Mouse (Mus musculus) limb, embryonic 15.5 days (tissue): ENCODE data around the gene Cd72. TPM values are rescaled to one million over a fixed set of nuclear protein-coding genes. Genes with fewer than 3 reads are reported as not detected.

Experiments
- ATAC-seq: fragments of 200-750 bp; cut with Nextera tagmentation; 2 replicates; pipeline ENCODE4 v1.8.0; 2017; ENCODE audit warnings: low read depth, moderate TSS enrichment; ENCODE audit not compliant: insufficient number of reproducible peaks, low FRiP score, low TSS enrichment
- H3K27ac ChIP-seq: fragments of 300-500 bp; sonication (generic); 2 replicates; pipeline ENCODE4 v1.5.1; 2015; ENCODE audit warnings: moderate library complexity, mild to moderate bottlenecking, inconsistent platforms
- H3K27me3 ChIP-seq: fragments of 300-500 bp; sonication (generic); 2 replicates; pipeline ENCODE4 v1.6.1; 2015; ENCODE audit warnings: inconsistent platforms
- H3K36me3 ChIP-seq: fragments of 300-500 bp; sonication (generic); 2 replicates; pipeline ENCODE4 v1.6.1; 2015; ENCODE audit warnings: inconsistent platforms
- H3K4me1 ChIP-seq: fragments of 300-500 bp; sonication (generic); 2 replicates; pipeline ENCODE4 v1.6.1; 2015; ENCODE audit warnings: inconsistent platforms
- H3K4me2 ChIP-seq: fragments of 300-500 bp; sonication (generic); 2 replicates; pipeline ENCODE4 v1.6.1; 2015; ENCODE audit warnings: mild to moderate bottlenecking, inconsistent platforms
- H3K4me3 ChIP-seq: fragments of 300-500 bp; sonication (generic); 2 replicates; pipeline ENCODE4 v1.5.1; 2015; ENCODE audit warnings: mild to moderate bottlenecking, inconsistent platforms
- H3K9ac ChIP-seq: fragments of 300-500 bp; sonication (generic); 2 replicates; pipeline ENCODE4 v1.6.1; 2015; ENCODE audit warnings: inconsistent platforms
- H3K9me3 ChIP-seq: fragments of 300-500 bp; sonication (generic); 2 replicates; pipeline ENCODE4 v1.6.1; 2016; ENCODE audit warnings: inconsistent platforms
- WGBS: fragments of 180-500 bp; shearing (Covaris S2); methylation state at CpG from one replicate; pipeline ENCODE4 v1.1.7; 2015; 5-methylcytosine and 5-hydroxymethylcytosine counted together
- polyA plus RNA-seq: library from polyadenylated mRNA; unstranded; fragments of >200 nt; fragmentation: Nextera tagmentation; extraction: Ambion mirVana; gene quantifications from 2 replicates; pipeline ENCODE4 v1.2.1, GENCODE M21; 2015

Gene Cd72
- polyA plus RNA-seq, result 4.1 and 4.2 TPM in 2 replicates

DNA sequence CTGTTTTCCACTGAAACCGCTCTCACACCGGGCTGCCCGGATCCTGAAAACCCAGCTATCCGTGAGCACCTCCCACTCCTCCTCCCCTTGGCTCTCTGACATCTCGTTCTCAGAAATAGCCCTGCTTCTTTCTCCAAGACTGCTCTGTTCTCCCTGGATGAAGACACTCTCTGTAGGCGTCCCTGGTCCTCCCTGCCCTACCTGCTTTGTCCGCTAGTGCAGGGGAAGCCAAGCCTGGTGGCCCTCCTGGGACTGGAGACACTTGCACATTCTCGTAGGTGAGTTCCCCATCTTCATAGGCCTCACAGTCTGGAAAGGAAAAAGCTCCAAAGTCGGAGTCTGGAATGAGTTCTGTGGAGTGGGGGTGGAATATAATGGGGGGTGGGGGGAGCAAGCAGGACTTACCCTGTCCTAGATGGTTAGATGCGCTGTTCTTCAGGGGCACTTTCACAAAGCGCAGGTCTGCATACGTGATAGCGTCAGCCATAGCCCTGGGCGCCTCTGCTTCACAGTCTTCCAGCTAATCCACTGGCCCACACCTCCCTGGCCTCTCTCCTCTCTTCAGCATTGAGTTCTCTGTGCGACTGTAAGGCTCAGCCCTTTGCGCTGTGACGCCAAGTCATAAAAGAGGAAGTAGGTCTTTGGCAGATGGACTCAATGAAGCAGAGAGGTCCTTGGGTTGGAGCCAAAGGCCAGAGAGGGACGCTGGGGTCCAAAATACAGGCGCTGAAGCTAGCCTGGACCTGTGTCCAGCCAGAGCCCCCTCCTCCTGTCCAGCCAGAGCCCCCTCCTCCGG lies at the start of gene Cd72:
Cd72 (minus strand) TSS at position 588 of the 796 bp plus-strand sequence.
- Histone ChIP-seq H3K4me2 (peak within 1 kb of the TSS; percentile 44), H3K36me3 (no peaks in the 10 kb centered on the region), H3K4me1 (peaks cover 22% of the 10 kb centered on the region), H3K27ac (no peak within 1 kb of the TSS), H3K27me3 (peaks cover 30% of the 10 kb centered on the region), H3K9me3 (no peaks in the 10 kb centered on the region), H3K9ac (no peak within 1 kb of the TSS), H3K4me3 (peak within 1 kb of the TSS; percentile 22)
- 27% methylated on average over 20 of the region's 20 CpGs for WGBS
- ATAC-seq, result no peak

DNA sequence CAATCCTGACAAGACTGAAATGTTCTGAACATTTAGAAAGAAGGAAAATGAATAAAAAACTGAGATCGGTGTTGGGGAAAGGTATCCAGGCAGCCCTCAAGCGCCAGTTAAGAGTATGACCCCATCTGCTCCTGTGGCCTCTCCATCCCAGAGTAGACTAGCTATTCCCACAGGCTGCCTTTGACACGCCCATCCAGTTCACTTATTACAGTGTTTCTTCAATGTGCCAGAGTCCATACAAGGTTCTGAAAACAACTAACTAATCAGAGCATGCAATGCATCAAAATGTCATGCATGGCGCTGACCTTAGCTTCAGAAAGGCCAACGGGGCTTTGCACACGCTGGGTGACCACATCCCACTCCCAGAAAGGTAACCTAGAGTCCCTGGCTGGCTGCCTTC lies 49.1 kb upstream of the Cd72 start:
- no peaks in the 10 kb centered on the region for H3K9me3 ChIP-seq
- H3K4me3 ChIP-seq, result no peak overlapping the region
- H3K36me3 ChIP-seq, result no peaks in the 10 kb centered on the region
- H3K4me1 ChIP-seq, result peaks cover 41% of the 10 kb centered on the region
- ATAC-seq, result no peak
- no peak overlapping the region for H3K9ac ChIP-seq
- H3K27ac ChIP-seq, result no peak overlapping the region
- 78% methylated on average over 6 of the region's 6 CpGs for WGBS
- H3K27me3 ChIP-seq, result no peaks in the 10 kb centered on the region; the same call in 1 of the 2 replicates
- no peak overlapping the region for H3K4me2 ChIP-seq

DNA sequence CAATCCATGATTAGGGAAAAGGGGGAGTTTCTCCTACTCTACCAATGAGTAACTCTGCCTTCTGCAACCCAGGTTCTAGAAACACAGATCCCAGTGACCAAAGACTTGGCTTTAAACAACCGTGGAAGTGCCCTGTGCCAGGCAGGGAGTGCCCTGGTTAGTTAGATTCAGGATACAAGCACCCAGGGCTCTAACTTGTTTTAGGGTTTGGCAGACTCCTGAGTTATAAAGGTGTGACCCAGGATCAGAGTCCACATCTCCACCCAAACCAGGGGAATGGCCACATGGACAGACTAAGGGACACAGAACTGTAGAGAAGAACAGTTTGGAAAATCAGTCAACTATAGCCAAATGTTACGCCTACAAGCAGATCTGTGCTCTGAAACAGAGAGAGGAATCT lies 48.6 kb upstream of the Cd72 start:
- H3K36me3 ChIP-seq, result no peaks in the 10 kb centered on the region
- ATAC-seq, result no peak
- WGBS, result 74% methylated on average over 2 of the region's 2 CpGs
- no peaks in the 10 kb centered on the region; the same call in 1 of the 2 replicates for H3K27me3 ChIP-seq
- H3K4me2 ChIP-seq, result no peak overlapping the region
- no peaks in the 10 kb centered on the region for H3K9me3 ChIP-seq
- H3K9ac ChIP-seq, result no peak overlapping the region
- H3K27ac ChIP-seq, result no peak overlapping the region
- peaks cover 41% of the 10 kb centered on the region for H3K4me1 ChIP-seq
- H3K4me3 ChIP-seq, result no peak overlapping the region

DNA sequence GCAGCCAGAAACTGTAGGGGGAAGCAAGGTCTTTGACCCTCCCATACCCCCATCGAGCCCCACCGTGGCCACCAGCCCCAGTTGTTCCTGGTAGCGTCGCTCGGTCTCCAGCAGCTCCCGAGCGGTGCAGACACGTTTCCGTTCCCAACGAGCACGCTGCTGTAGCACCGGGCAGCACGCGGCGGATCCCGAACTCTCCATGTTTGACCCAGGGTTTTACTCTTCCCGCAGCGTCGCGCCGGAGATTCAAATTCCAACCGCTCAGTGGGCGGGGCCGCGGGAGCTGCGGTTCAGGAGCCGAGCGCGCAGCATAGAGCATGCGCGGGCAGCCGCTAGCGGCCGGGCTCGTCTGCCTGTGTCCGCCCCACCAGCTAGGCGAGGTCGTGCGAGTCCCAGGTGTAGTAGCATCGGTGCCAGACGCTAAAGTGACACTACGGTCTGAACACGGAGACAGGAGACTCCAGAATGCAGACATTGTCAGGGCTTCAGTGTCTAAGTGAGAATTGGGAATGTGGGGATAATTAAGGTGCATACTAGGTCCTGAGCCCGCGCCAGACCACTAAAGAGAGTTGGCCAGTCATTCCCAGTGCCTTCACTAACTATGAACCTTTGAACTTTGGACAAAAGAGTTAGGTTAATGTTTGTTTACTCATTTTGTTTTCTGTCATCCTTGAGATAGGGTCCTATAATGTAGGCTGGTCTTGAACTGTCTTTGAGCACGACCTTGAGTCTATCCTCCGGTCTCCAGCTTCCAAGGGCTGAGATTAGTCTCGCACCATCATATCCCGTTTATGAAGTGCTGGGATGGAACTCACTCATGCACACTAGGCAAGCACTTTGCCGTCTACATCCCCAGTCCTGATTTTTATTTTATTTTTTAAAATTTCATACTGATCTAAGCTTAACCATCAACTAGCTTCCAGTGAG lies 45.2 kb upstream of the Cd72 start, which contains the start of gene Arhgef39:
Arhgef39 (minus strand) TSS at position 289 of the 927 bp plus-strand sequence.
- ATAC-seq, result peak; percentile 80

DNA sequence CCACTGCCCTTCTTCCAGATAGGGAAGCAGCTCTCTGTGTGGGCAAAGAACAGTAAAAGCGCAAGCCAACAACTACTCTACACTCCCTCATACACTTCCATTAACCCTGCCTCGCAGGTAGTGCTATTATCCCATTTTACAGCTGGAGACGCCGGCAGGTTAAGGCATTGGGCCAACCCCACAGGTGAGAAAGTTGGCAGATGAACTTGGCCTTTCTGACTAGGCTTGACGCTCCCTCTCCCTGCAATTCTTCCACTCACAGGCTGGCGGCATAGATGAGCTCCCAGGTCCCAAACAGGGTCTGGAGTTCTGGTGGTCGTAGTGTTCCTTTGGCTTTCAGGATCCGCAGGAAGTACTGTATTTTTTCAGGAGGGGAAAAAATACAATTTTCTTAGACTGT lies 44.6 kb upstream of the Cd72 start:
- H3K4me3 ChIP-seq, result peak overlapping the region; percentile 65
- 13% methylated on average over 8 of the region's 8 CpGs for WGBS
- no peak overlapping the region for H3K9ac ChIP-seq
- peak overlapping the region; percentile 84 for H3K4me2 ChIP-seq
- no peak for ATAC-seq
- peaks cover 21% of the 10 kb centered on the region for H3K36me3 ChIP-seq
- peaks cover 44% of the 10 kb centered on the region for H3K4me1 ChIP-seq
- no peaks in the 10 kb centered on the region for H3K27me3 ChIP-seq
- no peaks in the 10 kb centered on the region for H3K9me3 ChIP-seq
- H3K27ac ChIP-seq, result peak overlapping the region; percentile 61; the same call in 1 of the 2 replicates

More for the DNA sequence above, 45.2 kb upstream of the Cd72 start, which contains the start of gene Arhgef39:
- no peaks in the 10 kb centered on the region for H3K27me3 ChIP-seq
- peak within 1 kb of the TSS; percentile 84 for H3K4me2 ChIP-seq
- H3K4me1 ChIP-seq, result peaks cover 37% of the 10 kb centered on the region
- H3K9ac ChIP-seq, result peak within 1 kb of the TSS; percentile 33; the same call in 1 of the 2 replicates
- WGBS, result 6% methylated on average over 50 of the region's 50 CpGs
- peak within 1 kb of the TSS; percentile 65 for H3K4me3 ChIP-seq
- peak within 1 kb of the TSS; percentile 61; the same call in 1 of the 2 replicates for H3K27ac ChIP-seq
- no peaks in the 10 kb centered on the region for H3K9me3 ChIP-seq
- peaks cover 21% of the 10 kb centered on the region for H3K36me3 ChIP-seq

DNA sequence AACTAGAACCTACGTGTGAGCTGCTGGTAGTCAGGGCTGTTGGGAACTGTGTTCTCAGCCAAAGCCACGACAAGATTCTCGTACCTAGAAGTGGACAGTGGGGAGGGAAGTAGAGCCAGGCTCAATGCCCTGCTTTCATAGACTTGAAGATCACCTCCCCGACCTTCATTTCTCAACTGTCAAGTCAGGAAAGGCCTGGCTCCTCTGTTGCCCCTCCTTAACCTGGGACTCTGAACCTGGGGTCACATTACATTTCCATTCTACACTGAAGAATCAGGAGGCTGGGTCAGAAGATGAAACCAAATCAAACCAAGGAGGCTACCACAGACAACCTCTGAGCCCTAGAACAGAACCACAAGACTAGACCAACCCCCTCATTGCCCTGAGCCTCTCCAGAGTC lies 43.5 kb upstream of the Cd72 start:
- 70% methylated on average over 4 of the region's 4 CpGs for WGBS
- Histone ChIP-seq H3K4me2 (peak overlapping the region; percentile 84; the same call in 1 of the 2 replicates), H3K4me1 (peaks cover 46% of the 10 kb centered on the region), H3K27ac (no peak overlapping the region), H3K36me3 (peaks cover 21% of the 10 kb centered on the region), H3K4me3 (peak overlapping the region; percentile 65), H3K9me3 (no peaks in the 10 kb centered on the region), H3K9ac (no peak overlapping the region), H3K27me3 (no peaks in the 10 kb centered on the region)
- no peak for ATAC-seq

DNA sequence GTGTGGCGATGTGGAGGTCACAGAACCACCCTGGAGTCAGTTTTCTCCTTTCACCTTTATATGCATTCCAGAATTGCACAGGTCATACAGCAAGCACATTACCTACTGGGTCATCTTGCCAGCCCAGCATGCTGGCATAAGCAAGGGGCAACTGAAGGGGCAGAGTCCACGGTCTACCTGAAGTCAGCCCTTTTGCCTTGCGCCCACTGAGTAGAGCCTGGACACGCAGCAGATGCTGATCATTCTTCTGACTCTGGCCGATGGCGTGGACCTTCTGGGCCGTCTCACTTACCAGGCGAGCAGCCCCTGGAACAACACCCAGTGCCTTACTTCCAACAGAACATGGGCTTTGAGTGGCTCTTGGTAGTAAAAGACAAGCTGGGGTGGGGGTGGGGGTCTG lies 43.0 kb upstream of the Cd72 start:
- H3K9me3 ChIP-seq, result no peaks in the 10 kb centered on the region
- ATAC-seq, result no peak
- no peak overlapping the region for H3K9ac ChIP-seq
- no peak overlapping the region; the same call in 1 of the 2 replicates for H3K4me2 ChIP-seq
- peaks cover 21% of the 10 kb centered on the region for H3K36me3 ChIP-seq
- H3K4me3 ChIP-seq, result no peak overlapping the region
- no peak overlapping the region for H3K27ac ChIP-seq
- H3K27me3 ChIP-seq, result no peaks in the 10 kb centered on the region
- peaks cover 46% of the 10 kb centered on the region for H3K4me1 ChIP-seq
- WGBS, result 93% methylated on average over 8 of the region's 8 CpGs

DNA sequence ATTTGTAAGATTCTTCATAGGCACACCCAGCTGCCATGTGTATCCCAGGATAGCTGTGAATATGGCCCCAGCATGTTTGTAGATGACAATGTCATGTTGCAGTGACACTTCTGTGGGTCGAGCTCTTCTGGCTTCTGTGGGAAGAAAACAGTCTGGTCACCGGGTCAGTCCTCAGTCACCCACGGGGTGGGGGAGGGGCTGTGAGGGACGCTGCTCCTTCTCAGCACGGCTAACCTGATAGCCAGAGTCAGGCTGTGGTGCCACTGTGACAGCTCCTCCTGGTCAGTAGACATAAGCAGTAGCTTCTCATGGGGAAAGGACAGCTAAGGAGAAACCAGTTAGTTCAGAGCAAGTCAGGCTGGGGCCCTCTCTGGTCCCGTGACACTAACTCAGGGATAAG lies 42.2 kb upstream of the Cd72 start:
- no peak overlapping the region for H3K27ac ChIP-seq
- H3K4me3 ChIP-seq, result no peak overlapping the region
- H3K4me2 ChIP-seq, result no peak overlapping the region
- 67% methylated on average over 6 of the region's 6 CpGs for WGBS
- peaks cover 43% of the 10 kb centered on the region for H3K4me1 ChIP-seq
- no peak overlapping the region for H3K9ac ChIP-seq
- H3K27me3 ChIP-seq, result no peaks in the 10 kb centered on the region
- H3K36me3 ChIP-seq, result peaks cover 21% of the 10 kb centered on the region
- no peak for ATAC-seq
- no peaks in the 10 kb centered on the region for H3K9me3 ChIP-seq

DNA sequence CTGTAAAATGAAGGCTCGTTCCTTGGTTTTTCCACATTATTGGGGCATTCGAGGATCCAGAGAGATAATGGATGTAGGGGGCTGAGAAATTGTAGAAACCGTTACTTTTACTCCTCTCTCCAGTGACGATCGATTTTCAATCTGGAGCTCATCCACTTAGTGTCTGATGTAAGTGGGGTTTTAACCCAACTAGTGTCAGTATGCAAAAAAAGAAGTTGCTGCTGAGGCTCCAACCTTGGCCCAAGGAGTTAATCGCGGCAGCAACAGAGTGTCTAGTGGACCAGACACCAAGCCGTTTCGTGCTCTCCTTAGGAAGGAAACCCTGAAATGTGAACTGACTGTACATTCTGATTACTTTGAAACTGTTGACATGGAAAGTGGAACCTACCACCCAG lies 39.4 kb upstream of the Cd72 start:
- H3K9me3 ChIP-seq, result no peaks in the 10 kb centered on the region; the same call in 1 of the 2 replicates
- ATAC-seq, result no peak
- H3K27ac ChIP-seq, result peak overlapping the region; percentile 95

DNA sequence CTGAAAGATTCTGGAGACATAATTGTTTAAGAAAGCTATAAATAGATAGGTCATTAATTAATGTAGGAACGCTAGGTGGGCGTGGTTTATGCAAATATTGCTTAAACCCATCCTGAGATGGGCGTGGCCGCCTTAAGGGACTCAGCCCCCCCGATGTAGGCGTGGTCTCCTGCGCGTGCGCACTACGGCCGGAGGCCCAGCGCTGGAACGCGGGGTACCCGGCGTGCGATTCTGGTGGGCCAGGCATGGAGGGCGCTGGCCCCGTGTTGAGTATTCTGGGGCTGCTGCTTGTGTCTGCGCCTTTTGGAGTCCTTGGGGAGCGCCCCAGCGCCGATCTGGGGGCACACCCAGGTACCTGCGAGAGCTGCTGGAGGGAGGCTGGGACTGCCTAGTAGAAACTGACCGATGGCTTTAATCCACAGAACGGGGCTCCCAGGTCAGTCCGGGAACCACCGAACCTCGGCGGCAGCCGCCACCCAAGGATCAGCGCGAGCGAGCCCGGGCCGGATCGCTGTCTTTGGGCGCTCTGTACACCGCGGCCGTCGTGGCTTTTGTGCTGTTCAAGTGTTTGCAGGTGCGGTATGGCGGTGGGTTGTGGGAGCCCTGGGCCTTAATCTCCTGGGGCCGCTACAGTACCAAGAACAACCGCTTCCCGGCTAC lies 38.9 kb upstream of the Cd72 start:
- H3K4me1 ChIP-seq, result peaks cover 25% of the 10 kb centered on the region
- H3K4me3 ChIP-seq, result peak overlapping the region; percentile 74
- peaks cover 21% of the 10 kb centered on the region for H3K36me3 ChIP-seq
- H3K4me2 ChIP-seq, result peak overlapping the region; percentile 56
- WGBS, result 0% methylated on average over 47 of the region's 47 CpGs
- peak overlapping the region; percentile 95 for H3K27ac ChIP-seq
- H3K9ac ChIP-seq, result peak overlapping the region; percentile 73
- peak; percentile 89 for ATAC-seq
- H3K9me3 ChIP-seq, result no peaks in the 10 kb centered on the region; the same call in 1 of the 2 replicates
- H3K27me3 ChIP-seq, result no peaks in the 10 kb centered on the region

More for the DNA sequence above, 39.4 kb upstream of the Cd72 start:
- Histone ChIP-seq H3K4me2 (peak overlapping the region; percentile 56), H3K4me3 (peak overlapping the region; percentile 74), H3K36me3 (peaks cover 21% of the 10 kb centered on the region), H3K27me3 (no peaks in the 10 kb centered on the region), H3K4me1 (peaks cover 30% of the 10 kb centered on the region), H3K9ac (peak overlapping the region; percentile 73)
- 3% methylated on average over 9 of the region's 9 CpGs for WGBS

DNA sequence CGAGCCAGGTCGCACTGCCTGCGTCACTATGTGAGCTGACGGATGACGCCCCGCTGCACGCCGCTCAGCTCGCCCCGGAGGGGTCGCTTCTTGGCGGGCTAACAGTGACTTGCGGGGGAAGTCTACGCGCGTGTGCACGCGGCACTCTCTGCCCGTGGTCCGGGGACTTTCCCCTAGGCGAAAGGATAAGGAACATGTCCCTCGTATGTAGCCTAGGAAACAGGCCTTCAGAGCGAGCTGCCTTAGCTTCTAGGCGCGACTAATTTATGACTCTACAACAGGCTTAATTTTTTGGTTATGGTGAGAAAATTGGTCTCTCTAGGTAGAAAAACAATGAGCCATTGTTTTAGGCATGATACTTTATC lies 38.4 kb upstream of the Cd72 start, which contains the start of gene Ccdc107:
Ccdc107 (plus strand) TSS at position 80 of the 365 bp plus-strand sequence.
- Histone ChIP-seq H3K36me3 (peaks cover 21% of the 10 kb centered on the region), H3K4me1 (peaks cover 19% of the 10 kb centered on the region), H3K4me3 (peak within 1 kb of the TSS; percentile 74), H3K27ac (peak within 1 kb of the TSS; percentile 95), H3K27me3 (no peaks in the 10 kb centered on the region), H3K4me2 (peak within 1 kb of the TSS; percentile 56), H3K9ac (peak within 1 kb of the TSS; percentile 73), H3K9me3 (no peaks in the 10 kb centered on the region; the same call in 1 of the 2 replicates)
- peak; percentile 97 for ATAC-seq
- WGBS, result 0% methylated on average over 25 of the region's 25 CpGs
